Mouse (Mus musculus) Patski (cell line): ENCODE measurements around the gene Iqsec3. TPM values are rescaled to one million over a fixed set of nuclear protein-coding genes. Genes with fewer than 3 reads are reported as not detected.
"Not testable (repeated sequence)": the region's sequence is repeated elsewhere in the genome, so short reads cannot be mapped to it uniquely, and the experiment has no call there.

Experiments used
- ATAC-seq: fragments of 100-300 bp; one replicate; pipeline ENCODE4 v1.8.0; 2021
- CTCF ChIA-PET: fragments of 350-600 bp; sonication (Branson Sonifier 250); formaldehyde crosslinking; loops from one replicate; lab custom pipeline; 2022; ENCODE audit warnings: inconsistent platforms; lab: Charles Lee
- POLR2A ChIA-PET: fragments of 350-600 bp; sonication (Branson Sonifier 250); formaldehyde crosslinking; loops from one replicate; lab custom pipeline; 2022; ENCODE audit warnings: antibody characterized with exemption, inconsistent platforms; lab: Charles Lee
- DNase-seq: peaks from one replicate; pipeline ENCODE4 v3.0.0-alpha.2; 2011; ENCODE audit warnings: low read depth, low spot score
- H3K27me3 ChIP-seq: fragments of 371-371 bp; one replicate; pipeline ENCODE4 v1.5.1; 2021
- CTCF ChIP-seq: fragments of 100-300 bp; IDR thresholded peaks from one replicate; pipeline ENCODE4 v1.5.1; 2021
- in situ Hi-C: fragments of 300-500 bp; cut with MboI; formaldehyde crosslinking; loops from 3 replicates; pipeline ENCODE4 v1.11.1; 2018; ENCODE audit warnings: low pct_unique_long_range_greater_than_20kb, mixed read lengths
- polyA plus RNA-seq: library from polyadenylated mRNA; unstranded; gene quantifications from one replicate; pipeline ENCODE4 v1.2.3, GENCODE M21; 2021

The Iqsec3 gene
- polyA plus RNA-seq, 1 experiment from 2014 or later: 0.03 TPM

- no peak for TF ChIP-seq CTCF
- H3K27me3 ChIP-seq: no peaks in the 10 kb centered on the region
- ChIA-PET POLR2A (no interaction called here), CTCF (no interaction called here)
- in situ Hi-C loops: no loop called here
- ATAC-seq (no peak), DNase-seq (no peak)
Measured at GRCm38 (mm10) chr6:121401826-121402660, 71.4 kb downstream of the Iqsec3 start.

GRCm38 (mm10) chr6:121401140-121401539 lies 72.3 kb downstream of the Iqsec3 start:
- DNase-seq (no peak), ATAC-seq (no peak)
- POLR2A ChIA-PET: no interaction called here
- no peak for TF ChIP-seq CTCF
- CTCF ChIA-PET: no interaction called here
- in situ Hi-C loops: no loop called here
- H3K27me3 ChIP-seq: no peaks in the 10 kb centered on the region

- in situ Hi-C loops: no loop called here
Measured at GRCm38 (mm10) chr6:121392610-121393252, 80.7 kb downstream of the Iqsec3 start.

GRCm38 (mm10) chr6:121385397-121385796 lies 88.1 kb downstream of the Iqsec3 start:
- TF ChIP-seq CTCF: no peak
- no peak for ATAC-seq
- no peak for DNase-seq
- CTCF ChIA-PET: no interaction called here
- peaks cover 16% of the 10 kb centered on the region for H3K27me3 ChIP-seq
- POLR2A ChIA-PET: no interaction called here
- in situ Hi-C loops: no loop called here

More at GRCm38 (mm10) chr6:121392610-121393252, 80.7 kb downstream of the Iqsec3 start:
- no peak for ATAC-seq
- DNase-seq: no peak
- ChIA-PET CTCF (no interaction called here), POLR2A (no interaction called here)
- peaks cover 3% of the 10 kb centered on the region for H3K27me3 ChIP-seq
- TF ChIP-seq CTCF: no peak

- peaks cover 10% of the 10 kb centered on the region for H3K27me3 ChIP-seq
- in situ Hi-C loops: no loop called here
- no peak for DNase-seq
- TF ChIP-seq CTCF: no peak
- ATAC-seq: no peak
- ChIA-PET CTCF (no interaction called here), POLR2A (no interaction called here)
Measured at GRCm38 (mm10) chr6:121382071-121382470, 91.4 kb downstream of the Iqsec3 start.

GRCm38 (mm10) chr6:121380576-121380975 lies 92.9 kb downstream of the Iqsec3 start:
- ATAC-seq: no peak
- POLR2A ChIA-PET: no interaction called here
- H3K27me3 ChIP-seq: peaks cover 6% of the 10 kb centered on the region
- CTCF ChIA-PET: no interaction called here
- in situ Hi-C loops: no loop called here
- no peak for DNase-seq
- no peak for TF ChIP-seq CTCF

- ChIA-PET CTCF (no interaction called here), POLR2A (no interaction called here)
- DNase-seq: no peak
- no peaks in the 10 kb centered on the region for H3K27me3 ChIP-seq
- no peak for ATAC-seq
- TF ChIP-seq CTCF: no peak
- in situ Hi-C loops: no loop called here
Measured at GRCm38 (mm10) chr6:121378256-121378655, 95.2 kb downstream of the Iqsec3 start.

GRCm38 (mm10) chr6:121376159-121376558 lies 97.3 kb downstream of the Iqsec3 start:
- no peaks in the 10 kb centered on the region for H3K27me3 ChIP-seq
- ChIA-PET POLR2A (no interaction called here), CTCF (no interaction called here)
- DNase-seq (no peak), ATAC-seq (no peak)
- TF ChIP-seq CTCF: no peak
- in situ Hi-C loops: no loop called here

- in situ Hi-C loops: no loop called here
- no peak for ATAC-seq
- ChIA-PET CTCF (no interaction called here), POLR2A (no interaction called here)
- no peaks in the 10 kb centered on the region for H3K27me3 ChIP-seq
- no peak for DNase-seq
- TF ChIP-seq CTCF: no peak
Measured at GRCm38 (mm10) chr6:121371197-121371980, 102.1 kb downstream of the Iqsec3 start.

- no peak for ATAC-seq
- in situ Hi-C loops: loop anchor here (5.0 kb wide), 1 partner anchor 180 kb away; no protein-coding TSS in a partner anchor
- peaks cover 4% of the 10 kb centered on the region for H3K27me3 ChIP-seq
- DNase-seq: no peak
- TF ChIP-seq CTCF: no peak
- CTCF ChIA-PET: interaction anchor here (0.9 kb wide), 1 partner anchor 127 kb away, joined by 3 read pairs; no protein-coding TSS in a partner anchor
- POLR2A ChIA-PET: no interaction called here
Measured at GRCm38 (mm10) chr6:121367099-121367498, 106.4 kb downstream of the Iqsec3 start.

GRCm38 (mm10) chr6:121366537-121366936 lies 106.9 kb downstream of the Iqsec3 start:
- POLR2A ChIA-PET, DNase-seq, ATAC-seq, H3K27me3 ChIP-seq: not testable (repeated sequence)
- CTCF ChIA-PET: interaction anchor here (1.4 kb wide), 1 partner anchor 92 kb away, joined by 3 read pairs; no protein-coding TSS in a partner anchor
- in situ Hi-C loops: loop anchor here (5.0 kb wide), 1 partner anchor 179 kb away; no protein-coding TSS in a partner anchor
